Mouse (Mus musculus) spleen, postnatal 36 days (tissue): ENCODE data around the gene Klrb1b.
"Not testable (repeated sequence)": the region's sequence is repeated elsewhere in the genome, so short reads cannot be mapped to it uniquely, and the experiment has no call there.

Experiments
- DNase-seq, 2 experiments: peaks; one replicate each; pipeline ENCODE4 v3.0.0; 2022; ENCODE audit warnings: low spot score in 2 of 2, mixed read lengths in 1 of 2

Gene Klrb1b

DNA sequence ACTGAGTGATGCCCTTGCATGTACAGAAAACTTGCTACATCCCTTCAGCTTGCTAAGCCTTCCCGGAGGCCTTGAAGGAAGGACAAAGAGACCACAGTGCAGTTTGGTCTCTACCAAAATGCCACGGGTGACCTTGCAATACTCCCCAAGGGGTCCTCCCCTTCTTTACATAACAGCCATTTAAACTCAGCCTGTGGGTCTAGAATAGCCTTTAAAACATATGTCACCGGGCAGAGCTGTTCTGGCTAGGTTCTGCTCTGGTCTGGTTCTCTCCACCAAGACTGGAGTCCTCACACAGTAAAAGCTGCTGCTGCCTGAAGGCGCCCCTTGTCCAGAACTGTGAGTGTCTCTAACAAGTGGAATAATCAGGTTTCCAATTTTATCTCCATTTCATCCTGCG lies 25.4 kb downstream of the Klrb1b start:
- DNase-seq, result not testable (repeated sequence)

DNA sequence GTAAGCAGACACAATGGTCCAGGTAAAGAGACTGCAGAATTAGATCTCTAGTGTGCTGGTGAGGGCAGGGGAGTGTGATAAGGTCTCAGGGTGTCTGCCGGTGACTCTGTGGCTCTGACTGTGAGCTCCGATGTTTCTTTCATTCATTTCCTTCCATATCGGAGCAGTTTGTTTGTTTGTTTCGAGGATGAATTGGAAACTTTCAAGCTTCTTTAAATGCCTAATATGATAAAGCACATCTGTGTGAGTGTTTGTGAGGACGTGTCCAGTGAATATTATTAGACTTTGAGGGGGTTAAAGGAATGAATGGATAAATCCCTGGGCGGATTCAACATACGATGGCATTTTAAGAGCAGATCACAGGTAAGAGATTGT lies 26.2 kb downstream of the Klrb1b start:
- no peak for DNase-seq

DNA sequence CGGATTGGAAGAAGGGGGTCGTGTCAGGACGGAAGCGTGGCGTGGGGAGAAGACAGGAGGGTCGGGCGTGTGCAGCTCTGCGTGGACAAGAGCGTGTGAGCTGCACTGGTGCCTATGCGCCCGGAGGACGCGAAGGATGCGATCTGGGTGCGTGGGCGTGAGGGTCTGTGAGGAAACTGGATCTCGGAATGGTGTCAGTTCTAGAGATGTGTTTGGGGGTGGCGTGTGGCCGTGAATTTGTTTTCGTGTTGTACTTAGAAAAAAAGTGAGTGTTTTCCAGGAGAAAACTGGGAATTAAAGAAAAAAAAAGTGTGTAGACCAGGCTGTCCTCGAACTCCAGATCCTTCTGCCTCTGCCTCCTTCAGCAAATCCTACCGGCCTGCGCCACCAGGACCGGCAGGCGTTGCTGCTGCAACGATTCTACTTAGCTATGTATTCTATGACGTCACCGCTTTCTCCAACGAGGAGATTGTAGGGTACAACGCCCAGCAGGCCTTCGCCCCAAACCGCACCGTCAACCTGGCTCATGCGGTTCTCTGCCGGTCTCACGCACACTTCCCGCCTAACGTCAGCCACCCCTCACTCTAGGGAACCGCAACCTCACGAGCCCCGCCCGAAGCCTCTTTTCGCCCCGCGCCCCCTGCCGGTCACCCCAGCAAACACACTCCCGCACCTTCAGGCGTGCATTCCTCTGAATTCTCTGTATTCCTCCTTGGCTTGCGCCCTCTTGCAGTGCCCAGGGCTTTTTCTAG lies 26.8 kb downstream of the Klrb1b start:
- DNase-seq, result peak; percentile 75 to 81

- DNase-seq, result peak; percentile 61 to 65
These were observed 27.4 kb downstream of the Klrb1b start for GRCm38 (mm10) chr6:128798772-128799143.

- peak in 1 of 2 experiments; percentile 16 for DNase-seq
These were observed 28.0 kb downstream of the Klrb1b start for GRCm38 (mm10) chr6:128797936-128798771.

- DNase-seq, result no peak
These were observed 28.8 kb downstream of the Klrb1b start for GRCm38 (mm10) chr6:128797185-128797905.

DNA sequence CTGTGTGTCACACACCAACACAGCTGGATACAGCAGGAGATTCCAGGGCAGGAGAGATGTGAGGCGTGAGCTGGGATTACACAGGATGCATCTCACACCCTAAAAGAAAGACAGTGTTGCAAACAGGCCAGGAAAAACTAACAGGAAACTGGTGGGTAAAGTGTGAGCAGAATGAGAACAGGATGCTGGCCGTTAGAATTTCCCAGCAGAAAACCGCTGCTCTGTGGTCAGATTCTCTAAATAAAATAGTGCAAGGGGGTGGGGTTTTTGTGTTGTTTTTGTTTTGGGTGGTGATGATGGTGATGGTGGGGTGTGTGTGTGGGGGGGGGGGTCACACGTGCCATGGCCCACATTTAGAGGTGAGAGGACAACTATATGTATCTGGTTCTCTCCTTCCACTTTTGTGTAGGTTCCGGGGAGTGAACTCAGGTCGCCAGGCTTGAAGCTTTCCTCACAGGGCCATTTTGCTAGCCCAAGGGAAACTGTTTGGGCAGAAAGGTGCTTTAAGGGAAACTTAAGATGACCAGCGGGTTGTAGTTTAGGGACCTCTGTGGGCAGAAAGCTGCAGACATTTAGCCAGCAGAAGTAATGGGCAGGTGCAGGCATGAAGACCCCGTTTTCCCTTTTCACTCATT lies 29.7 kb downstream of the Klrb1b start:
- DNase-seq, result peak; percentile 19 to 37

DNA sequence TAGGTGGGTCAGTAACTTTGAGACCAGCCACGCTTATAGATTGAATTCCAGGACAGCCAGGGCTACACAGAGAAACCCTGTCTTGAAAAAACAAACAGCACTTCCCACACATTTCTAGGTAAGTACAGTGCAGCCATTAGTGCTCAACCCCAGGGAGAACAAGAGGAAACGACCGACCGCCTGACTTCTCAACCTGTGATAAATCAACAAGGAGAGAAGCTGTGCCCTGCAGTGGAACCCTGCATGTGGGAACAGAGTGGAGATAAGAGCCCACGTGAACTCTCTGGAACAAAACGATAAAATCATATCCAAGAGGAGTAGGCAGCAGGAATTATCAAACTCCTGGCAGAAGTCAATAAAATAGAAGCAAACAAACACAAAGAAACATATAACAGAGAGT lies 32.4 kb downstream of the Klrb1b start:
- DNase-seq, result no peak

DNA sequence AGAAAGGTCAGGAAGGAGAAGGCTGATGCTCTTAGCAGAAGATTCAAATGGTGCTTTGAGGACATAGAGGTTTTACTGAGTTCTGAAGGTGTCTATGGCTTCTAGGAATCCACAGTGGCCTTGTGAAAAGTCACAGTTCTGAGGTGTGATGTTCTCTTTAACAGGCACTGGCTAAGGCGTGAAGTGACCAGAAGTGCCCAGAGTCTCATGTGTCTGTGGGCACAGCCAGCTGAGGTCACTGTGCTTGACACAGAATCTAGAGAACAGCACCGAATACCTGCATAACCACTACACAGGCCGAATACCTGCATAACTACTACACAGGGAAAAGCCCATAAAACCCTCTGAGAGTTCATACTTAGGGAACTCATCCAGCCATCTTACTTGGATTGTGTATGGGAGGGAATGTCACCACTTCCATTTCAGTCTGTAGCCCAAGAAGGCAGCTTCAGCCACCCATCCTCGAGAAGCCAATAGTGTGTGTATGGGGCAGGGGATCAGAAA lies 35.6 kb downstream of the Klrb1b start:
- not testable (repeated sequence) for DNase-seq

DNA sequence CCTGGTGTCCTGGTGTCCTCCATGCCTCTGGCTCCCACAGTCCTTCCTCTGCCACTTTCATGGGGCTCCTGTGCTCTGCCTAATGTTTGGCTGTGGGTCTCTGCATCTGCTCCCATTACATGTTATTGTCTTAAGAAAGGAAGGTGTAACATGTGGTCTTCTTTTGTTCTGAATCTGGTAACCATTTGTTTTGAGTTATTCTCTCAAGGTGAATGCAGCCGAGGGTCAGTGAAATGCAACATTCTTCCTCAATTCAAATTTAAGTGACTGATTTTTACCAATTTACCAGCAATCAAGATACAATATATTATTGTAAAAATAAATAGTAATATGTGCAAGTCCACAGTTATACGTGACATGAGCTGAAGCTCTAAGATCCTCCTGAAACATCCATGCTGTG lies 37.0 kb downstream of the Klrb1b start, which contains the start of gene Klrb1c:
Klrb1c (minus strand) TSS at position 101 of the 400 bp plus-strand sequence.
- no peak for DNase-seq

- DNase-seq, result peak in 1 of 2 experiments; percentile 24
These were observed 37.6 kb downstream of the Klrb1b start for GRCm38 (mm10) chr6:128788517-128788916.

- peak; percentile 52 to 71 for DNase-seq
These were observed 39.7 kb downstream of the Klrb1b start for GRCm38 (mm10) chr6:128786396-128786795.

DNA sequence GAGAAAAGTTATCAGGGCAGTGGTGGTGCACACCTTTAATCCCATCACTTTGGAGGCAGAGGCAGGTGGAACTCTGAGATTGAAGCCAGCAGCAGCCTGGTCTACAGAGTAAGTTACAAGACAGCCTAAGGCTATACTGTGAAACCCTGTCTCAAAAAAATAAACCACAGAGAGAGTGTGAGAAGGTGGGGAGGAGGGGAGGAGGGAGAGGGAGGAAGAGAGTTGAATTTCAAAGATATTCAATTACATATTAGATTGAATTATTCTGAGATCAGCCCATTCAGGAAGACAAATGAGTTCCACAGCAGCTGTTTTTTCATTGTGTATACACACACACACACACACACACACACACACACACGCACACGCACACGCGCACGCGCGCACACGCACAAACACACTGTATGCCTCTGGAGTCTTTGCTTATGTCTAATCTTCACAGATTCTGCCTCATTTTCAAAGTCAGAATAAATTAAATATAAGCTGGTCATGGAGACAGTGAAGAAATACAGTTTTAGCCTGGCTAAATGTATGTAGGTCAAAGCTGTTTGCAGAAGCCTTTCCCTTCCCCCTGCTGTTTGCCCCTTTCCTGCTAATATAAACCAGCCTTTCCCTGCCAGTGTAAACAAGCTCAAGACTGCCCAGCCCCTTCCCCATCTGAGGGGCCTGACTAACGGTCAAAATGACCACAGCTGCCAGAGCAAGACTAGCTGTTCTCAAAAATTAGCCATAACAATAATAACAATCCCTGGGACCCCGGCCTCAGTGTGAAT lies 56.5 kb downstream of the Klrb1b start:
- no peak for DNase-seq

DNA sequence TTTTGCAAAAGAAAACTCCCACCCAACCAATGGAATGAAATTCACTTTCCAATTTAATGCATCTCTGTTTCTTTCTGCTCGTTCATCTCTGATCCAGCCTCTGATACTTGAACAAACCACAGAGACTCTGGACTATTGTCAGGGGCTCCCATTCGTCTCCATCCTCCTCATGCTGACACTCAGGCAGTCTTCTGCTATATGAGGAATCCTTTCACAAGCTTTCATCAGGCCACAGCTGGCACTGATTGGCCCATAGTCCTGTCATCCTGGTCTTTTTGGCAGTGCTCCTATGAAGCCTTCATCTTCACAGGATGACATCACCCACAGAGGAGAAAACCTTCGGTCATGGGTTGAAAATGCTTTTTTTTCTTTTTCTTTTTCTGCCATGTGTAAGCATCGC lies 58.1 kb downstream of the Klrb1b start:
- no peak for DNase-seq

DNA sequence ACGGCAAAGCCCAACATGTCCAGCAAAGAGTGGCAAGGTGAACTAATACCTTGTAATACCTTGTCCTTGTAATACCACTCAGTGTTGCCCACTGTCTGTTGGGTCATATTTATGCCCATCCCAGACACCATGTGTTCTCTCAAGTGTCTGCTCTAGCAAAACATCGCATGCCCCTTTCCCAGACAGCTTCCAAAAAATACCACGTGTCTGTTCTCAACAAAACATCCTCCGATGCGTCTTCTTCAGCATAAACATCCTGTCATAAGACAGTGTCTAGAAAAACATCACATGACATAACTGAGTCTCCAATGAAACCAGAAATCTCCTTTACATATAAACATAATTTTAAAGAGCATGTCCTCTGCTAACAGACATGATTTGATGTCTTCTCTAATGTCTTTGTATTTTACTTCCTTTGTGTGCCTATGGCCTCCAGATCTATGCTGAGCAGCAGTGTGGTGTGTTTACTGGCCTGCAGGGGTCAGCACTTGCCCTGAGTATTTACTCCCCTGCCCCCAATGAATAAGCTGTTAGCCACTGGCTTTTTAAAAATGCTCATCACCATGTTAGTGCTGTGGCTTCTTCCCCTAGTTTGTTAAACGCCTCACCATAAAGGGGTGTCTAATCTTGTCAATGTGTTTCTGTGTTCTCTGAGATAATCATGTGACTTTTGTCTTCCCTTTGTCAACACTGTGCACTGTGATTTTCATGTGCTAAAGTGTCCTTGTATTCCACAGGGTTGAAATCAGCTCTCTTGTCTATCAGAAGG lies 59.5 kb downstream of the Klrb1b start:
- DNase-seq, result peak; percentile 60 to 62

GRCm38 (mm10) chr6:128765211-128765610 lies 60.9 kb downstream of the Klrb1b start:
- no peak for DNase-seq

GRCm38 (mm10) chr6:128764598-128764997 lies 61.5 kb downstream of the Klrb1b start:
- DNase-seq, result no peak

GRCm38 (mm10) chr6:128763736-128764523 lies 62.2 kb downstream of the Klrb1b start:
- DNase-seq, result peak; percentile 90 to 92
